Mouse (Mus musculus) ES-Bruce4 (cell line): ENCODE data around the gene Sohlh2. TPM values are rescaled to one million over a fixed set of nuclear protein-coding genes. Genes with fewer than 3 reads are reported as not detected.

ENCODE experiments used
- H3K27ac ChIP-seq: 2 replicates; pipeline ENCODE4 v1.5.1; 2012; ENCODE audit warnings: low read length, inconsistent platforms; ENCODE audit not compliant: insufficient read depth
- H3K27me3 ChIP-seq: 2 replicates; pipeline ENCODE4 v1.6.1; 2012; ENCODE audit warnings: mild to moderate bottlenecking, low read length, inconsistent platforms; ENCODE audit not compliant: control insufficient read depth, poor library complexity, insufficient read depth, severe bottlenecking
- H3K36me3 ChIP-seq: 2 replicates; pipeline ENCODE4 v1.6.1; 2012; ENCODE audit warnings: inconsistent platforms, mild to moderate bottlenecking, low read length, moderate library complexity; ENCODE audit not compliant: control insufficient read depth, poor library complexity, insufficient read depth, severe bottlenecking
- H3K4me1 ChIP-seq: one replicate; pipeline ENCODE4 v1.8.1; 2011; ENCODE audit warnings: low read length; ENCODE audit not compliant: control insufficient read depth, insufficient read depth
- H3K4me3 ChIP-seq: 2 replicates; pipeline ENCODE4 v1.5.1; 2011; ENCODE audit warnings: low read depth, mild to moderate bottlenecking, low read length
- H3K9ac ChIP-seq: 2 replicates; pipeline ENCODE4 v1.6.1; 2012; ENCODE audit warnings: low read depth, mild to moderate bottlenecking, inconsistent platforms; ENCODE audit not compliant: poor library complexity, severe bottlenecking
- H3K9me3 ChIP-seq: replicated peaks from 2 replicates; pipeline ENCODE4 v1.6.1; 2012; ENCODE audit warnings: mild to moderate bottlenecking, low read length, inconsistent platforms; ENCODE audit not compliant: control insufficient read depth, poor library complexity, insufficient read depth, severe bottlenecking
- CTCF ChIP-seq: IDR thresholded peaks from one replicate; pipeline ENCODE4 v1.8.1; 2011; ENCODE audit warnings: low read depth, low read length
- EP300 ChIP-seq: IDR thresholded peaks from 2 replicates; pipeline ENCODE4 v1.6.1; 2011; ENCODE audit warnings: low read depth, low read length; ENCODE audit not compliant: insufficient read depth
- POLR2A ChIP-seq: IDR thresholded peaks from one replicate; pipeline ENCODE4 v1.8.1; 2011; ENCODE audit warnings: low read length; ENCODE audit not compliant: insufficient read depth
- polyA plus RNA-seq: library from polyadenylated mRNA; stranded (reverse); fragments of >200 nt; gene quantifications from 2 replicates; pipeline ENCODE4 v1.2.4, GENCODE M21; 2011; ENCODE audit warnings: low read depth; ENCODE audit not compliant: missing spikeins, insufficient read depth, insufficient read length

Sohlh2 gene
- polyA plus RNA-seq, 1 experiment: 3.8 TPM

DNA sequence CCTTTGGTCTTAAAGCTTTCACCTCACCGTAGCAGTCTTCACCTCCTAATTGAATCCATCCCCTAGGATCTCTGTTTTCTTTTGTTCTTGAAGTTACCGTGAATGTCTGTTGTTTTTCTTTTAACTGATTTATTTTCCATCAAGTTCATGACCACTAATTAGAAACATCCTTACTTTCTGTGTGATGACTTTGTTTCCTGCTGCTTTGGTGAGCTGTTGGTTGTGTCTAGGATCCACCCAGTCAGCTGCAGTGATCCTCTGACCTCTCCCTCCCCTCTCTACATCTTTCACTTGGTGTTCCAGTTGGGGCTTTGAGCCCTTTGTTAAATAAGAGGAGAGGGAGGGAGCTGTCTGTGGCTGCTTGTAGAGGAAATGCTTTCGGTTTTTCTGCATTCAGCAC lies 33.7 kb upstream of the Sohlh2 start:
- Histone ChIP-seq H3K9me3 (no peaks in the 10 kb centered on the region), H3K4me3 (no peak overlapping the region), H3K27ac (no peak overlapping the region), H3K27me3 (no peaks in the 10 kb centered on the region), H3K9ac (no peak overlapping the region), H3K4me1 (no peaks in the 10 kb centered on the region), H3K36me3 (no peaks in the 10 kb centered on the region)
- TF ChIP-seq CTCF (no peak), POLR2A (no peak), EP300 (no peak)

DNA sequence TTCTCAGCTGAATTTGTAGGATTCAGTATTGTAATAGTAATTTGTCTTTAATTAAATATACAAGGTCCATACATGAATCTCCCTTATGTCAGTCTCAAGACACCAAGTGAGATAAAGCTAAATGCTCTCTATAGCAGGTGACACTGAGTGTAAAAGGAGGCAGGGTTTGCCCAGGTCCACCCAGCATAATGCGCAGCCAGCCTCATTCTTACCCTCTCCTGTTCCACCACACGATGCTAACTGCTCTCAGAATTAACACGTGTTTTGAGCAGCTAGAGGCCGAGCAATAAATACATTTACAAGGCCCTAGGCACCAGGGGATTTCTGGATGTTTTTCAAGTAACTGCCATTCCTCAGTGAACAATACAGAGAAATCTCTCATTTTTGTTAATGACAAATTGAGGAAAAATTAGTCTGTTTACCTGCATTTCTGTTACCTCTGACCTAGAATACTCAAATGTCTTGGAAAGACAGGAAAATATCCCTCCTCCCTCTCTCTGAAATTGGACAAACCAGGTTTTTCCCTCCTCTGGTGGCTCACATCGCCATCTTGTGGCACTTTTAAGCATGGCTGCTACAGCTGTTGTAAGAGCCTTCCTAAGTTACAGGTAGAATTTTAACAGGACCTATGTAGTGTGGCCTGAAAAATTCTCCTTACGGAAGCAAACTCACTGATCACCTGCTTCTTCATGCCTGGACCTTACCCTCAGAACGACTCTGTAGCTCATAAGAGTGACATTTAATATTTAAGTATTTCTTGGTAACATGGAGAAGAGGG lies 30.0 kb upstream of the Sohlh2 start:
- Histone ChIP-seq H3K27ac (no peak overlapping the region), H3K27me3 (no peaks in the 10 kb centered on the region), H3K9me3 (no peaks in the 10 kb centered on the region), H3K4me3 (no peak overlapping the region), H3K36me3 (no peaks in the 10 kb centered on the region), H3K4me1 (no peaks in the 10 kb centered on the region), H3K9ac (no peak overlapping the region)
- TF ChIP-seq POLR2A: no peak

DNA sequence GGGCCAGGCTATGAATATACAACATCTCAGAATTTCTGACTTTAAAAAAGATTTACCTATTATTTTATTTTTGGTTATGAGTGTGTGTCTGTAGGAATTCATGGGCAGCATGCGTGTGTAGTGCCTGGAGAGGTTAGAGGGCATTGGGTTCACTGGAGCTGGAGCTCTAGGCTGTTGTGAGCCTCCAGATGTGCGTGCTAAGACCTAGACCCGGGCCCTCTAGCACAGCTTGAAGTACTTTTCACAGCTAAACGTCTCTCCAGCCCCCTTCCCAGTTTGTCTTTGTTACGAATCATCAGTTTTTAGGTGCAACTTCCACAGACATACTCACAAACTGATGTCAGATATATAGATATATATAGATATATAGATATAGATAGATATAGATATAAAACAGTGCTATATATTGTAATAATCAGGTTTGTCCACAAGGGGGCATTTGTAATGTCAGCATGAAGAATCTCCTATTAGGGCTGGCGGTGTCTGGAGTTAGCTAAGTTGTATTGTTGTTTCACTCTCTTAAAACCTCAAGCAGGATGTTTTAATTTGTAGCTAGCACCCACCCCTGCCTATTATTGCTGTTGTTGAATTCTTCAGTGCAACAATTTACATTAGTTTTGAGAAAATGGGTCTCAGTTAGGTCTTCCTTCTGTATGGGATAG lies 29.0 kb upstream of the Sohlh2 start:
- no peaks in the 10 kb centered on the region for H3K4me1 ChIP-seq
- H3K36me3 ChIP-seq: no peaks in the 10 kb centered on the region
- H3K4me3 ChIP-seq: no peak overlapping the region
- TF ChIP-seq POLR2A (no peak), CTCF (no peak), EP300 (no peak)
- H3K27me3 ChIP-seq: no peaks in the 10 kb centered on the region
- H3K9me3 ChIP-seq: no peaks in the 10 kb centered on the region
- H3K9ac ChIP-seq: no peak overlapping the region
- H3K27ac ChIP-seq: no peak overlapping the region

DNA sequence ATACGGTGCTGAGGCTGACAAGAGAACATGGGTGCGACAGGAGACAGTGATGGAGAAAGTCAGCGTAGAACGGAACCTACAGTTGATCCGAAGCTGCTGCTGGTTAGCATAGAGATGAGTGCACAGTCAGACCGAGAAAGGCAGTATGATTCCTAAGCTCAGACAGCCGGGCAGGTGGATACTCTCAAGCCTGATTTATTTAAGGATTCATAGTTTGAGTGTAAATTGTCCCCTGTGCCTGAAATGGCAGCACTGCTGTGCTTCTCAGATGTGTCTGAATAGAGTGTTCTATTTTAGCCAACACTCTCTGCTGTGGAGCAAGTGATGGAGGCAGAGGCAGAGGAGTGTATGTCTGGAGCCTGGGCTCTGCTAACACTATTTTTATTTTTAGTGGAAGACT lies 27.7 kb upstream of the Sohlh2 start:
- Histone ChIP-seq H3K4me3 (no peak overlapping the region), H3K9me3 (no peaks in the 10 kb centered on the region), H3K4me1 (no peaks in the 10 kb centered on the region), H3K9ac (no peak overlapping the region), H3K27ac (no peak overlapping the region), H3K27me3 (no peaks in the 10 kb centered on the region; the same call in 1 of the 2 replicates), H3K36me3 (no peaks in the 10 kb centered on the region)
- no peak for TF ChIP-seq POLR2A
- no peak for TF ChIP-seq CTCF
- TF ChIP-seq EP300: no peak

DNA sequence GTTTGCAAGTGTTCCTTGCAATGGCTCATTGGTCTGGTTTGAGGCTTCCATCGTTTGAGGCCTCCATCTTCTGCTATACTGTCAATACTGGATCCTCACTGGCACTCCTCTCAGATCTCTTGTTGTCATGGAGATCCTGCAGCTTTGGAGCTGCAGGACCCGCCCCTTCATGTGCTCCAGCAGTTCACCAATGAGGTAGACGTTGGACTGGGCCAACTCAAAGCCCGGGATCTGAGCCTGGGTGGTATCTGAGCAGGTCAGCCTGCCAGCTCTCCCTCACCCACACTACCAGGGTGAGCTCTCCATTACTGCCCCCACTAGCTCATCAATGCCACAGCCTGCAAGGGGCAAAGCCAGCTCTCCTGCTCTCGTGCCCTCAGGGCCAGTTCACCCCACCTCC lies 24.4 kb upstream of the Sohlh2 start:
- no peak for TF ChIP-seq CTCF
- TF ChIP-seq EP300: no peak
- TF ChIP-seq POLR2A: no peak
- H3K4me3 ChIP-seq: no peak overlapping the region
- no peaks in the 10 kb centered on the region for H3K4me1 ChIP-seq

DNA sequence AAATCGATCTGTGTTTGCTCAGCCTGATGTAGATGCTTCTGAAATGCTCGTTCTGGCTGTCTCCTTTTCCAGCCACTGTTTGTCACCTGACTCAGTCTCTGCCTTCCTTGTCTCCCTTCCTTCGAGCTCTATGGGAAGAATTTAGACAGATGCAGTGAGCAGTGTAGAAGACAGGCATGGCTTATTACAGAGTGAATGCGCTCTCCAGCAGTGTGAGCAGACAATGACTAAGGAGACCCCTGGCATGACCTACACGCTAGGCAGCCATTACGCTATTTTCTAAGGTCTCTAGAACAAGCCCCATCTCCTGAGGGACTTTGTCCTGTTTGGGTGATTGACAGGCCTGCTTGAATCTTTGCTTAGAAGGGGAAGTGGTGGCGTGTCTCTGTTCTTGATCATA lies 20.7 kb upstream of the Sohlh2 start:
- no peaks in the 10 kb centered on the region for H3K9me3 ChIP-seq
- TF ChIP-seq POLR2A: no peak
- no peak for TF ChIP-seq CTCF
- TF ChIP-seq EP300: no peak

More for the DNA sequence above, 24.4 kb upstream of the Sohlh2 start:
- Histone ChIP-seq H3K9ac (no peak overlapping the region), H3K36me3 (no peaks in the 10 kb centered on the region), H3K27me3 (no peaks in the 10 kb centered on the region; the same call in 1 of the 2 replicates), H3K27ac (no peak overlapping the region), H3K9me3 (no peaks in the 10 kb centered on the region)

More for the DNA sequence above, 20.7 kb upstream of the Sohlh2 start:
- Histone ChIP-seq H3K4me3 (no peak overlapping the region), H3K36me3 (no peaks in the 10 kb centered on the region), H3K27ac (no peak overlapping the region), H3K27me3 (no peaks in the 10 kb centered on the region; the same call in 1 of the 2 replicates), H3K9ac (no peak overlapping the region), H3K4me1 (no peaks in the 10 kb centered on the region)
